Mouse (Mus musculus) midbrain, postnatal 0 days (tissue): ENCODE data around the gene Aldoart2. TPM values are rescaled to one million over a fixed set of nuclear protein-coding genes. Genes with fewer than 3 reads are reported as not detected.
"Not testable (repeated sequence)": the region's sequence is repeated elsewhere in the genome, so short reads cannot be mapped to it uniquely, and the experiment has no call there.

Experiments used
- ATAC-seq: fragments of 200-750 bp; cut with Nextera tagmentation; 2 replicates; pipeline ENCODE4 v1.8.0; 2017; ENCODE audit warnings: moderate number of reproducible peaks, mild to moderate bottlenecking, moderate TSS enrichment, moderate library complexity; ENCODE audit not compliant: low FRiP score
- DNase-seq: peaks from one replicate; pipeline ENCODE4 v3.0.0-alpha.2; 2015; ENCODE audit warnings: low spot score
- H3K27ac ChIP-seq: fragments of 300-500 bp; sonication (generic); 2 replicates; pipeline ENCODE4 v1.5.1; 2014; ENCODE audit warnings: low read depth, mild to moderate bottlenecking, low read length, mixed read lengths
- H3K27me3 ChIP-seq: fragments of 300-500 bp; sonication (generic); 2 replicates; pipeline ENCODE4 v1.6.1; 2014; ENCODE audit warnings: low read length, control low read depth, mixed read lengths; ENCODE audit not compliant: insufficient read depth
- H3K36me3 ChIP-seq: fragments of 300-500 bp; sonication (generic); 2 replicates; pipeline ENCODE4 v1.6.1; 2014; ENCODE audit warnings: low read length, control low read depth, mixed read lengths; ENCODE audit not compliant: insufficient read depth
- H3K4me1 ChIP-seq: fragments of 300-500 bp; sonication (generic); 2 replicates; pipeline ENCODE4 v1.6.1; 2014; ENCODE audit warnings: mild to moderate bottlenecking, control low read depth, antibody characterized with exemption, low read length, mixed read lengths; ENCODE audit not compliant: insufficient read depth
- H3K4me2 ChIP-seq: fragments of 300-500 bp; sonication (generic); 2 replicates; pipeline ENCODE4 v1.6.1; 2014; ENCODE audit warnings: low read depth, mild to moderate bottlenecking, low read length, mixed read lengths; ENCODE audit not compliant: poor library complexity, severe bottlenecking
- H3K4me3 ChIP-seq: fragments of 300-500 bp; sonication (generic); 2 replicates; pipeline ENCODE4 v1.5.1; 2014; ENCODE audit warnings: low read depth, mild to moderate bottlenecking, low read length, moderate library complexity
- H3K9ac ChIP-seq: fragments of 300-500 bp; sonication (generic); replicated peaks from 2 replicates; pipeline ENCODE4 v1.6.1; 2014; ENCODE audit warnings: mild to moderate bottlenecking, low read length, moderate library complexity, mixed read lengths; ENCODE audit not compliant: poor library complexity, severe bottlenecking
- H3K9me3 ChIP-seq: fragments of 300-500 bp; sonication (generic); 2 replicates; pipeline ENCODE4 v1.6.1; 2016; ENCODE audit warnings: low read length, control low read depth
- CTCF ChIP-seq: IDR thresholded peaks from 2 replicates; pipeline ENCODE4 v1.5.1; 2016; ENCODE audit warnings: antibody characterized with exemption, mild to moderate bottlenecking
- WGBS: fragments of 180-500 bp; shearing (Covaris S2); extraction: QIAGEN DNeasy Blood & Tissue Kit; methylation state at CpG from one replicate; pipeline ENCODE4 v1.1.7; 2014; 5-methylcytosine and 5-hydroxymethylcytosine counted together
- polyA plus RNA-seq: library from polyadenylated mRNA; unstranded; fragments of >200 nt; fragmentation: Nextera tagmentation; extraction: Ambion mirVana; gene quantifications from 2 replicates; pipeline ENCODE4 v1.2.1, GENCODE M21; 2015
- total RNA-seq: library from RNA; depleted of rRNA; stranded (reverse); fragments of >200 nt; gene quantifications from 2 replicates; pipeline ENCODE4 v1.2.3, GENCODE M21; 2014

Gene Aldoart2
- total and polyA plus RNA-seq, 2 experiments from 2014 or later, result not detected

GRCm38 (mm10) chr12:55570646-55571045 is 5.6 kb downstream of the Aldoart2 start:
- ATAC-seq (no peak), DNase-seq (no peak)
- Histone ChIP-seq H3K4me1 (no peaks in the 10 kb centered on the region), H3K4me2 (no peak overlapping the region), H3K9me3 (no peaks in the 10 kb centered on the region), H3K36me3 (no peaks in the 10 kb centered on the region), H3K27ac (no peak overlapping the region), H3K4me3 (no peak overlapping the region), H3K27me3 (no peaks in the 10 kb centered on the region), H3K9ac (no peak overlapping the region)
- no peak for TF ChIP-seq CTCF
- 91% methylated on average over 9 of the region's 9 CpGs for WGBS

GRCm38 (mm10) chr12:55571181-55571580 is 6.1 kb downstream of the Aldoart2 start:
- no peak for ATAC-seq
- Histone ChIP-seq H3K9ac (no peak overlapping the region), H3K9me3 (no peaks in the 10 kb centered on the region), H3K36me3 (no peaks in the 10 kb centered on the region), H3K27ac (no peak overlapping the region), H3K27me3 (no peaks in the 10 kb centered on the region), H3K4me3 (no peak overlapping the region), H3K4me1 (no peaks in the 10 kb centered on the region), H3K4me2 (no peak overlapping the region)
- DNase-seq, result no peak
- WGBS, result 62% methylated on average over 11 of the region's 11 CpGs
- TF ChIP-seq CTCF, result no peak

GRCm38 (mm10) chr12:55571661-55572060 is 6.6 kb downstream of the Aldoart2 start:
- no peaks in the 10 kb centered on the region for H3K36me3 ChIP-seq
- H3K27ac ChIP-seq, result no peak overlapping the region
- no peak overlapping the region for H3K4me2 ChIP-seq
- H3K4me3 ChIP-seq, result no peak overlapping the region
- no peak for DNase-seq
- no peaks in the 10 kb centered on the region for H3K4me1 ChIP-seq
- 80% methylated on average over 10 of the region's 10 CpGs for WGBS
- TF ChIP-seq CTCF, result no peak
- H3K9ac ChIP-seq, result no peak overlapping the region
- no peaks in the 10 kb centered on the region for H3K27me3 ChIP-seq
- H3K9me3 ChIP-seq, result no peaks in the 10 kb centered on the region
- ATAC-seq, result no peak

GRCm38 (mm10) chr12:55573089-55573488 is 8.1 kb downstream of the Aldoart2 start:
- H3K27ac ChIP-seq, result no peak overlapping the region
- TF ChIP-seq CTCF, result peak; percentile 39
- H3K27me3 ChIP-seq, result no peaks in the 10 kb centered on the region
- no peak overlapping the region for H3K4me2 ChIP-seq
- no peaks in the 10 kb centered on the region for H3K9me3 ChIP-seq
- H3K4me3 ChIP-seq, result no peak overlapping the region
- no peaks in the 10 kb centered on the region for H3K4me1 ChIP-seq
- DNase-seq, result no peak
- no peak overlapping the region for H3K9ac ChIP-seq
- H3K36me3 ChIP-seq, result no peaks in the 10 kb centered on the region
- no peak for ATAC-seq

GRCm38 (mm10) chr12:55573794-55574193 is 8.8 kb downstream of the Aldoart2 start:
- no peak overlapping the region for H3K9ac ChIP-seq
- 4% methylated on average over 6 of the region's 6 CpGs for WGBS
- ATAC-seq (peak; percentile 65), DNase-seq (peak; percentile 17)
- H3K27ac ChIP-seq, result no peak overlapping the region
- no peaks in the 10 kb centered on the region for H3K27me3 ChIP-seq
- no peak overlapping the region for H3K4me3 ChIP-seq
- no peaks in the 10 kb centered on the region for H3K9me3 ChIP-seq
- H3K36me3 ChIP-seq, result no peaks in the 10 kb centered on the region
- H3K4me2 ChIP-seq, result no peak overlapping the region
- TF ChIP-seq CTCF, result no peak
- no peaks in the 10 kb centered on the region for H3K4me1 ChIP-seq

- H3K27me3 ChIP-seq, H3K4me3 ChIP-seq, H3K9me3 ChIP-seq, ATAC-seq, H3K27ac ChIP-seq, H3K9ac ChIP-seq, H3K4me1 ChIP-seq, DNase-seq, H3K36me3 ChIP-seq, H3K4me2 ChIP-seq: not testable (repeated sequence)
- 51% methylated on average over 9 of the region's 9 CpGs for WGBS
Observed at GRCm38 (mm10) chr12:55586936-55587335, 21.9 kb downstream of the Aldoart2 start.
